Mouse (Mus musculus): ENCODE measurements around the gene Edc3. TPM values are rescaled to one million over a fixed set of nuclear protein-coding genes. Genes with fewer than 3 reads are reported as not detected.

The Edc3 gene
- polyA plus RNA-seq (2012; rRNA removed), result 17.6 and 19.4 TPM in 2 replicates

DNA sequence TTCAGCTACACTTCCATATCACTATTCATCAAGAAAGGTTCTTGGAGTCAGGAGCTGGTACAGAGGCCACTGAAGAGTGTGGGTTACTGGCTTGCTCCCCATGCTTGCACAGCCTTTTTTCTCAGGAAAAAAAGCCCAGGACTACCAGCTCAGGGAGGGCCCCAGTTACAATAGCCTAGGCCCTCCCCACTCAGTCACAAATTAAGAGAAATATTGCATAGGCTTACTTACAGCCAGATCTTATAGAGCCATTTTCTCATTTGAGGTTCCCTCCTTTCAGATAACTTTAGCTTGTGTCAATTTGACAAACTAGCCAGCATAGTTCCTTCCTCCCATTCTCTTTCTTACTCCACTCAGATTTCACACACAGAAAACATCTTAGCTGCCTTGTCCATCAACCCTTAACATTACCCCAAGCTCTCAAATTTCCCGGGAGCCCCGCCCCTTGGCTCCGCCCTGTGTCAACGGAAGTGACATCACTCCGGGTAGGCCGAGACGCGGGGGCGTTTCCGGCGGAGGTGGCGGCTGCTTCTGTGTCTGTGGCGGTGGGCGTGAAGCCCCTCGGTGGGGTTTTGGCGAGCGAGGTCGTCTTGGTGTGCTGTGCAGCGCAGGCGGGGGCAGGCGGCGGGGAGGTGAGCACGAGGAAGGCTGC, at the start of gene Edc3:
TSS of gene Edc3 (plus strand) at position 473 of the 652 bp plus-strand sequence.
- DNase-seq, result peak; percentile 91
- TF ChIP-seq CTCF (IDR thresholded peaks at IDR 0.05; ENCODE audit: insufficient read depth, low read length) (no peak), POLR2A (IDR thresholded peaks at IDR 0.05; ENCODE audit: borderline replicate concordance, extremely low read depth, low read depth, low read length) (peak; percentile 70; the same call in 1 of the 2 replicates)
- 1% methylated on average over 23 of the region's 23 CpGs for WGBS
- Histone ChIP-seq H3K4me1 (ENCODE audit: control insufficient read depth, insufficient read depth, low read length) (peaks cover 12% of the 10 kb centered on the region), H3K4me3 (replicated peaks; ENCODE audit: extremely low read depth, low read depth, low read length) (peak within 1 kb of the TSS; percentile 88)

DNA sequence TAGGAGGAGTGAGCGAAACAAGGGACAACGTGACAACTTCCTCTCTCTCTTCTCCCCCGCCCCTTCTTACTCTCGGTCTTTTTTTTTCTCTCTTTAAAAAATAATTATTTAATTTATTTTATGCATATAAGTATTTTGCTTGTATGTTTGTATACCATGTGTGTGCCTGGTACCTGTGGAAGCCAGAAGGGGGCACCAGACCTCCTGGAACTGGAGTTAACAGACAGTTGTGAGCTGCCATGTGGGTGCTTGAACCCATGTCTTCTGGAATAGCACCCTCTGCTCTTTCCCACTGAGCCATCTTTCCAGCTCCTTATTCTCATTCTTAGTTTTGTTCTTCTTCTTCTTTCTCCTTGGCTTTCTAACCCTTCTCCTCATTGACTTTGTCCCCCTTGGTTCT, 49.4 kb upstream of the Edc3 start:
- TF ChIP-seq CTCF (IDR thresholded peaks at IDR 0.05; ENCODE audit: insufficient read depth, low read length) (no peak), POLR2A (IDR thresholded peaks at IDR 0.05; ENCODE audit: borderline replicate concordance, extremely low read depth, low read depth, low read length) (no peak)
- no peak for DNase-seq
- H3K4me3 ChIP-seq (replicated peaks; ENCODE audit: extremely low read depth, low read depth, low read length), result no peak overlapping the region
- peaks cover 2% of the 10 kb centered on the region; the same call in 1 of the 2 replicates for H3K4me1 ChIP-seq (ENCODE audit: control insufficient read depth, insufficient read depth, low read length)
- 77% methylated on average over 4 of the region's 4 CpGs for WGBS

DNA sequence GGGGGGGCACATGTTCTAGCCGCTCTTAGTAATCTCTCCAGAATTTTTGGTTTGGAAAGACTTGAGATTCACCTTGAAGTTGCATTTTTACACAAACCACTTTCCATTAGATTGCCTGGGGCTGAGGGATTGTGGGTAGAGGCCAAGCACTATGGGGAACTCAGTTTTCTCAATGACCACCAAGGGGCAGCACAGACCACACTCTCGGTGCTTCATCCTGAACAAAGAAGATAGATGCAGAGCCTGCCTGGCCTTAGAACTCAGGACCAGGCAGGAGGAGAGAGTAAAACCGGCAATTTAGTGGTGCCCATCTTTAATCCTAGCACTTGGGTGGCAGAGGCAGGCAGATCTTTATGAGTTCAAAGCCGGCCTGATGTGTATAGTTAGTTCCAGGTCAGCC, 48.6 kb upstream of the Edc3 start:
- 13% methylated on average over 4 of the region's 4 CpGs for WGBS
- TF ChIP-seq CTCF (IDR thresholded peaks at IDR 0.05; ENCODE audit: insufficient read depth, low read length), result peak; percentile 95
- TF ChIP-seq POLR2A (IDR thresholded peaks at IDR 0.05; ENCODE audit: borderline replicate concordance, extremely low read depth, low read depth, low read length), result no peak
- Histone ChIP-seq H3K4me1 (ENCODE audit: control insufficient read depth, insufficient read depth, low read length) (peaks cover 2% of the 10 kb centered on the region; the same call in 1 of the 2 replicates), H3K4me3 (replicated peaks; ENCODE audit: extremely low read depth, low read depth, low read length) (no peak overlapping the region)
- peak; percentile 65 for DNase-seq

DNA sequence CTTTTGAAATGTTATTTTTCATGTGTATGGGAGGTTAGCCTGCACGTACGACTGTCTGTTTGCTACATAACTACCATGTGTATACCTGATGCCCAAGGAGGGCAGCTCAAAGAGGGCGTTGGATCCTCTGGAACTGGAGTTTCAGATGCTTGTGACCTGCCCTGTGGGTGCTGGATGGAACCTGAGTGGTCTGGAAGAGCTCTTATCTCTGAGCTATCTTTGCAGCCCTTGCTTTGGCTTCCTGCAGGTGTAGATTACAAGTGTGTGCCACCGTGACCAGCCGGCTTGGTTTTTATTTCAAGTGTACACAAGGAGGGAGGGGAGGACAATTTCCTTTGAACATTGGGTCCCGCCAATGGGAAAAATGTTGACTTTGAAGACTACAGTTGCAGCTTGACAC, 47.8 kb upstream of the Edc3 start:
- WGBS, result 46% methylated on average over 6 of the region's 6 CpGs
- H3K4me3 ChIP-seq (replicated peaks; ENCODE audit: extremely low read depth, low read depth, low read length), result no peak overlapping the region
- TF ChIP-seq POLR2A (IDR thresholded peaks at IDR 0.05; ENCODE audit: borderline replicate concordance, extremely low read depth, low read depth, low read length) (no peak), CTCF (IDR thresholded peaks at IDR 0.05; ENCODE audit: insufficient read depth, low read length) (no peak)
- H3K4me1 ChIP-seq (ENCODE audit: control insufficient read depth, insufficient read depth, low read length), result peaks cover 2% of the 10 kb centered on the region; the same call in 1 of the 2 replicates
- no peak for DNase-seq

DNA sequence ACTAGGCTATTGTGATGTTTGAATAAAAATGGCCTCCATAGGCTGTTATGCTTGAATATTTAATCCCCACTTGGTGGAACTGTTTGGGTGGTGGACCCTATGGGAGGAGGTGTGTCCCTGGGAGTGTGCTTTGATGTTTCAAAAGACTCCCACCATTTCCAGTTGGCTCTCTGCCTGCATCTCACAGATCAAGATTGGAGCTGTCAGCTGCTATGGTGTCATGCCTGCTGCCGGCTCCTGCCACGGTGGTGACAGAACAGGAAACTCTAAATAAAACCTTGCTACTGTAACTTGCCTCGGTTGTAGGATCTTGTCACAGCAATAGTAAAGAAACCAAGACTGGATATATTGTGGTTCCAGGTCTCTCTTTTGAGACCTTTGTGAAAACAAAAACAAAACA, 46.8 kb upstream of the Edc3 start:
- Histone ChIP-seq H3K4me3 (replicated peaks; ENCODE audit: extremely low read depth, low read depth, low read length) (no peak overlapping the region), H3K4me1 (ENCODE audit: control insufficient read depth, insufficient read depth, low read length) (peaks cover 2% of the 10 kb centered on the region; the same call in 1 of the 2 replicates)
- TF ChIP-seq POLR2A (IDR thresholded peaks at IDR 0.05; ENCODE audit: borderline replicate concordance, extremely low read depth, low read depth, low read length) (no peak), CTCF (IDR thresholded peaks at IDR 0.05; ENCODE audit: insufficient read depth, low read length) (no peak)
- no peak for DNase-seq
- 38% methylated on average over 3 of the region's 3 CpGs for WGBS

DNA sequence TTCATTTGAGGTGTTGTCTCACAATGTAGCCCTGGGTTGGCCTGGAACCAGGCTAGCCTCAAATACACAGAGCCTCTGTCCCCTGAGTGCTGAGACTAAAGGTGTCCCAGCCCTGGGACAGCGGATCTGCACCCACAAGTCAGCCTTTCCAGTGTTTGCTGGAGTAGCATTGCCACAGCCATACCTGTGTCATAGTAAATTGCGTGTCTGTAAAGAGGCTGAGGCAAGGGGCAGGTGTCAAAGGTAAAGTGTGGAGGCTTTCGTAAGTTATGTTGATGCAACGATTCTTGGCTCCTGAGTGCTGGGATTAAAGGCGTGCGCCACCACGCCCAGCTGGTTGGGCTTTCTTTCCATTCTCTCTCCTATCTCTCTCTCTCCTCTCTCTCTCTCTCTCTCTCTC, 43.7 kb upstream of the Edc3 start:
- no peak for DNase-seq
- 57% methylated on average over 7 of the region's 7 CpGs for WGBS
- H3K4me1 ChIP-seq (ENCODE audit: control insufficient read depth, insufficient read depth, low read length), result peaks cover 15% of the 10 kb centered on the region
- no peak overlapping the region for H3K4me3 ChIP-seq (replicated peaks; ENCODE audit: extremely low read depth, low read depth, low read length)
- TF ChIP-seq POLR2A (IDR thresholded peaks at IDR 0.05; ENCODE audit: borderline replicate concordance, extremely low read depth, low read depth, low read length) (no peak), CTCF (IDR thresholded peaks at IDR 0.05; ENCODE audit: insufficient read depth, low read length) (no peak)

DNA sequence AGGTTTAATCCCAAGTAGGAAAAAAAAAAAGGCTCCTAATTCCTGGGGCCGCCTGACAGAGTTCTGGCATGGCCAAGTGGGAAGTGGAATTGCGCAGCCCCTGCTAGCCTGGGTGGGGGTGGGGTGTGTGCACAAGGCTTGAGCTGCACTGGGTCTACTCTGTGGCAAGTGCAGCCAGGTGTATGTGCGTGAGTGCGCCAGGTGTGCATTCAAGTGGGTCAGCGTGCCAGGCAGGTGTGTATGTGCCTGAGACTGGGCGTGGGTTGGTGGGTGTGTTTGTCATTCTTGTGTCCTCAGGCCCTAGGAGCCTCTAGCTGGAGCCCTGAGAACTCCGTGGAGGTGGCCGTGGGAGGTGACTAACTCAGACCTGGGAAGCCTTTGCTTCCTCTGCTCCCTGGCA, 41.8 kb upstream of the Edc3 start:
- Histone ChIP-seq H3K4me3 (replicated peaks; ENCODE audit: extremely low read depth, low read depth, low read length) (no peak overlapping the region), H3K4me1 (ENCODE audit: control insufficient read depth, insufficient read depth, low read length) (peaks cover 18% of the 10 kb centered on the region)
- 72% methylated on average over 8 of the region's 8 CpGs for WGBS
- TF ChIP-seq POLR2A (IDR thresholded peaks at IDR 0.05; ENCODE audit: borderline replicate concordance, extremely low read depth, low read depth, low read length), result no peak
- no peak for DNase-seq

DNA sequence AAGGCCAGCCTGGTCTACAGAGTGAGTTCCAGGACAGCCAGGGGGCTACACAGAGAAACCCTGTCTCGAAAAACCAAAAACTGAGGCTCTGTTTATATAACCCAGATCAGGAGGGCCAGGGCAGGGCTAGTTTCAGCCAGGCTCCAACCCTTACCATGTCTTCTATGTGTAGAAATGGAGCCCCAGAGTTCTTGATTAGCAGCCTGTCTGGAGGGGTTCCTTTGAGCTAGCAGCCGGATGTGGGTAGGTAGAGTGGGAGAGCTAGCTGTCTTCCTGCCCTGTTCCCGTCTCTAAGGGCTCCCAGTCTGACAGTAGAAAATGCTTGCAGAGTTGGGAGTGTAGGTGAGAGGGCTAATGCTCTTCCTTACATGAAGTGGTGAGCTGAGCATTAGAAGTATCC, 41.2 kb upstream of the Edc3 start:
- Histone ChIP-seq H3K4me1 (ENCODE audit: control insufficient read depth, insufficient read depth, low read length) (peaks cover 19% of the 10 kb centered on the region), H3K4me3 (replicated peaks; ENCODE audit: extremely low read depth, low read depth, low read length) (no peak overlapping the region)
- DNase-seq, result no peak
- TF ChIP-seq CTCF (IDR thresholded peaks at IDR 0.05; ENCODE audit: insufficient read depth, low read length) (no peak), POLR2A (IDR thresholded peaks at IDR 0.05; ENCODE audit: borderline replicate concordance, extremely low read depth, low read depth, low read length) (no peak)
- WGBS, result 60% methylated on average over 3 of the region's 3 CpGs

DNA sequence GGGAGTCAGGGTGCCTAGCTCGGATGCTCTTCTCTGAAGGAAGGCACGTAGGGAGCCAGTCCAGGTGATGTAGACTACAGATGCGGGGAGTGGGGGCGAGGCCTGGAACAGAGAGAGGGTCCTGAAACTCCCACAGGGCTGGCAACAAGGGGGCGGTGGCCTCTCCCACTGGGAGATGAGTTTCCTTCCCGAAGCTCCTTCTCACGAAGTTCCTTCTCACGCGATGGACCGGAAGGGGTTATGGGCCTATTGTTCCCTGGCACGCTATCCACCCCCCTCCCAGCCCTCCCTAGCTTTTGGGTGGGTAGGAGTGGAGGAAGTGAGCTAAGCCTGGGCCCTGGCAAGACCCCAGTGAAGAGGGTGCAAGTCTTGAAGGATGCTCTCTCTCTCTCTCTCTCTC, 40.5 kb upstream of the Edc3 start:
- DNase-seq, result no peak
- TF ChIP-seq POLR2A (IDR thresholded peaks at IDR 0.05; ENCODE audit: borderline replicate concordance, extremely low read depth, low read depth, low read length) (peak; percentile 52; the same call in 1 of the 2 replicates), CTCF (IDR thresholded peaks at IDR 0.05; ENCODE audit: insufficient read depth, low read length) (no peak)
- 45% methylated on average over 11 of the region's 11 CpGs for WGBS
- H3K4me1 ChIP-seq (ENCODE audit: control insufficient read depth, insufficient read depth, low read length), result peaks cover 19% of the 10 kb centered on the region
- no peak overlapping the region for H3K4me3 ChIP-seq (replicated peaks; ENCODE audit: extremely low read depth, low read depth, low read length)

DNA sequence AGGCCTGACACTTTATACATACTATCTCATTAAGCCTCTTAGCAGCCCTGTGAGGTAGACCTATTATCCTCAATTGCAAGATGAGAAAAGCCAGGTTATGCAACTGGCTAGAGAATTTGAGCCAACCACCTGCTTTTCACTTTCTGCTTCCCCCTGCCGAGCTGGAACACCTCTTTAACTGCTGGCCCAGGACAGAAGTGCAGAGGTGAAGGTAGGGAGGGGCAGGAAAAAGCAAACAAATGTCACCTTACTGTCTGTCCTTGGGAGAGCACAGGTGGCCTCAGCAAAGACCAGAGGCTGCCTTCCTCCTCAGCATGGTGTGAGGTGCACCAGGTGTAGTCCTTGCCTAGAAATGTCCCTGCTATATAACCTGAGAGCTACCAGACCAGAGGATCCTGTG, 40.1 kb upstream of the Edc3 start:
- DNase-seq, result no peak
- TF ChIP-seq CTCF (IDR thresholded peaks at IDR 0.05; ENCODE audit: insufficient read depth, low read length) (no peak), POLR2A (IDR thresholded peaks at IDR 0.05; ENCODE audit: borderline replicate concordance, extremely low read depth, low read depth, low read length) (no peak)
- Histone ChIP-seq H3K4me3 (replicated peaks; ENCODE audit: extremely low read depth, low read depth, low read length) (no peak overlapping the region), H3K4me1 (ENCODE audit: control insufficient read depth, insufficient read depth, low read length) (peaks cover 19% of the 10 kb centered on the region)
- WGBS, result 11% methylated on average over 1 of the region's 1 CpGs

Measured in lung, adult 2 months (tissue).